Mouse (Mus musculus): ENCODE measurements around the gene Rit1. TPM values are rescaled to one million over a fixed set of nuclear protein-coding genes. Genes with fewer than 3 reads are reported as not detected.
"Not testable (repeated sequence)": the region's sequence is repeated elsewhere in the genome, so short reads cannot be mapped to it uniquely, and the experiment has no call there.

Rit1 gene
- polyA plus RNA-seq, 1 experiment from 2014 or later: 73.9 TPM

GRCm38 (mm10) chr3:88746871-88747231, 30.2 kb downstream of the Rit1 start:
- Histone ChIP-seq H3K4me2 (replicated peaks; ENCODE audit: low read depth, low read length) (no peak overlapping the region), H3K27ac (ENCODE audit: low read length) (no peak overlapping the region), H3K9ac (replicated peaks; ENCODE audit: low read depth, low read length) (no peak overlapping the region), H3K36me3 (ENCODE audit: control insufficient read depth, insufficient read depth, low read length) (no peaks in the 10 kb centered on the region; the same call in 1 of the 2 replicates), H3K9me3 (ENCODE audit: control insufficient read depth, low read depth, low read length) (peaks cover 16% of the 10 kb centered on the region), H3K4me3 (ENCODE audit: low read depth, low read length) (no peak overlapping the region), H3K27me3 (ENCODE audit: control insufficient read depth, insufficient read depth, low read length) (no peaks in the 10 kb centered on the region), H3K4me1 (ENCODE audit: control insufficient read depth, insufficient read depth, low read length) (no peaks in the 10 kb centered on the region)
- 87% methylated on average over 4 of the region's 4 CpGs for WGBS
- peak; percentile 89; the same call in 1 of the 2 replicates for ATAC-seq (ENCODE audit: insufficient number of reproducible peaks, insufficient read depth, low FRiP score, low read depth)

GRCm38 (mm10) chr3:88754283-88754682, 37.6 kb downstream of the Rit1 start:
- H3K27ac ChIP-seq (ENCODE audit: low read length): no peak overlapping the region
- no peak overlapping the region for H3K9ac ChIP-seq (replicated peaks; ENCODE audit: low read depth, low read length)
- H3K4me1 ChIP-seq (ENCODE audit: control insufficient read depth, insufficient read depth, low read length): no peaks in the 10 kb centered on the region
- no peak overlapping the region for H3K4me3 ChIP-seq (ENCODE audit: low read depth, low read length)
- no peak for ATAC-seq (ENCODE audit: insufficient number of reproducible peaks, insufficient read depth, low FRiP score, low read depth)
- 73% methylated on average over 4 of the region's 4 CpGs for WGBS
- no peak overlapping the region for H3K4me2 ChIP-seq (replicated peaks; ENCODE audit: low read depth, low read length)
- H3K27me3 ChIP-seq (ENCODE audit: control insufficient read depth, insufficient read depth, low read length): no peaks in the 10 kb centered on the region
- no peaks in the 10 kb centered on the region for H3K36me3 ChIP-seq (ENCODE audit: control insufficient read depth, insufficient read depth, low read length)
- no peaks in the 10 kb centered on the region for H3K9me3 ChIP-seq (ENCODE audit: control insufficient read depth, low read depth, low read length)

GRCm38 (mm10) chr3:88755541-88755940, 38.9 kb downstream of the Rit1 start:
- no peaks in the 10 kb centered on the region for H3K9me3 ChIP-seq (ENCODE audit: control insufficient read depth, low read depth, low read length)
- H3K4me1 ChIP-seq (ENCODE audit: control insufficient read depth, insufficient read depth, low read length): no peaks in the 10 kb centered on the region
- H3K4me2 ChIP-seq (replicated peaks; ENCODE audit: low read depth, low read length): no peak overlapping the region
- H3K9ac ChIP-seq (replicated peaks; ENCODE audit: low read depth, low read length): no peak overlapping the region
- 48% methylated on average over 3 of the region's 3 CpGs for WGBS
- H3K4me3 ChIP-seq (ENCODE audit: low read depth, low read length): no peak overlapping the region
- no peak for ATAC-seq (ENCODE audit: insufficient number of reproducible peaks, insufficient read depth, low FRiP score, low read depth)
- no peaks in the 10 kb centered on the region for H3K27me3 ChIP-seq (ENCODE audit: control insufficient read depth, insufficient read depth, low read length)
- no peaks in the 10 kb centered on the region for H3K36me3 ChIP-seq (ENCODE audit: control insufficient read depth, insufficient read depth, low read length)
- H3K27ac ChIP-seq (ENCODE audit: low read length): no peak overlapping the region

- 40% methylated on average over 4 of the region's 4 CpGs for WGBS
Measured at GRCm38 (mm10) chr3:88756276-88756675, 39.6 kb downstream of the Rit1 start.

GRCm38 (mm10) chr3:88758045-88758500, 41.4 kb downstream of the Rit1 start:
- H3K36me3 ChIP-seq (ENCODE audit: control insufficient read depth, insufficient read depth, low read length): no peaks in the 10 kb centered on the region
- H3K4me1 ChIP-seq (ENCODE audit: control insufficient read depth, insufficient read depth, low read length): no peaks in the 10 kb centered on the region
- WGBS: 17% methylated on average over 5 of the region's 5 CpGs
- peak; percentile 82; the same call in 1 of the 2 replicates for ATAC-seq (ENCODE audit: insufficient number of reproducible peaks, insufficient read depth, low FRiP score, low read depth)
- H3K9me3 ChIP-seq (ENCODE audit: control insufficient read depth, low read depth, low read length): no peaks in the 10 kb centered on the region
- H3K4me2 ChIP-seq (replicated peaks; ENCODE audit: low read depth, low read length): no peak overlapping the region
- H3K4me3 ChIP-seq (ENCODE audit: low read depth, low read length): no peak overlapping the region
- H3K27ac ChIP-seq (ENCODE audit: low read length): peak overlapping the region; percentile 62
- no peak overlapping the region for H3K9ac ChIP-seq (replicated peaks; ENCODE audit: low read depth, low read length)
- H3K27me3 ChIP-seq (ENCODE audit: control insufficient read depth, insufficient read depth, low read length): no peaks in the 10 kb centered on the region

More at GRCm38 (mm10) chr3:88756276-88756675, 39.6 kb downstream of the Rit1 start:
- Histone ChIP-seq H3K4me1 (ENCODE audit: control insufficient read depth, insufficient read depth, low read length) (no peaks in the 10 kb centered on the region), H3K27me3 (ENCODE audit: control insufficient read depth, insufficient read depth, low read length) (no peaks in the 10 kb centered on the region), H3K9ac (replicated peaks; ENCODE audit: low read depth, low read length) (no peak overlapping the region), H3K36me3 (ENCODE audit: control insufficient read depth, insufficient read depth, low read length) (no peaks in the 10 kb centered on the region), H3K4me2 (replicated peaks; ENCODE audit: low read depth, low read length) (no peak overlapping the region), H3K4me3 (ENCODE audit: low read depth, low read length) (no peak overlapping the region), H3K27ac (ENCODE audit: low read length) (peak overlapping the region; percentile 44; the same call in 1 of the 2 replicates), H3K9me3 (ENCODE audit: control insufficient read depth, low read depth, low read length) (no peaks in the 10 kb centered on the region)
- no peak for ATAC-seq (ENCODE audit: insufficient number of reproducible peaks, insufficient read depth, low FRiP score, low read depth)

- Histone ChIP-seq H3K9ac (replicated peaks; ENCODE audit: low read depth, low read length) (no peak overlapping the region), H3K36me3 (ENCODE audit: control insufficient read depth, insufficient read depth, low read length) (no peaks in the 10 kb centered on the region), H3K4me3 (ENCODE audit: low read depth, low read length) (no peak overlapping the region), H3K27ac (ENCODE audit: low read length) (no peak overlapping the region), H3K27me3 (ENCODE audit: control insufficient read depth, insufficient read depth, low read length) (no peaks in the 10 kb centered on the region), H3K4me1 (ENCODE audit: control insufficient read depth, insufficient read depth, low read length) (no peaks in the 10 kb centered on the region), H3K4me2 (replicated peaks; ENCODE audit: low read depth, low read length) (no peak overlapping the region), H3K9me3 (ENCODE audit: control insufficient read depth, low read depth, low read length) (no peaks in the 10 kb centered on the region)
- WGBS: 92% methylated on average over 19 of the region's 19 CpGs
- no peak for ATAC-seq (ENCODE audit: insufficient number of reproducible peaks, insufficient read depth, low FRiP score, low read depth)
Measured at GRCm38 (mm10) chr3:88761619-88762018, 45.0 kb downstream of the Rit1 start.

- WGBS: 62% methylated on average over 6 of the region's 6 CpGs
- Histone ChIP-seq H3K27me3 (ENCODE audit: control insufficient read depth, insufficient read depth, low read length) (no peaks in the 10 kb centered on the region), H3K36me3 (ENCODE audit: control insufficient read depth, insufficient read depth, low read length) (no peaks in the 10 kb centered on the region), H3K4me3 (ENCODE audit: low read depth, low read length) (no peak overlapping the region), H3K9ac (replicated peaks; ENCODE audit: low read depth, low read length) (no peak overlapping the region), H3K4me2 (replicated peaks; ENCODE audit: low read depth, low read length) (no peak overlapping the region), H3K27ac (ENCODE audit: low read length) (no peak overlapping the region), H3K9me3 (ENCODE audit: control insufficient read depth, low read depth, low read length) (no peaks in the 10 kb centered on the region), H3K4me1 (ENCODE audit: control insufficient read depth, insufficient read depth, low read length) (no peaks in the 10 kb centered on the region)
- ATAC-seq (ENCODE audit: insufficient number of reproducible peaks, insufficient read depth, low FRiP score, low read depth): no peak
Measured at GRCm38 (mm10) chr3:88762401-88762831, 45.8 kb downstream of the Rit1 start.

- H3K4me1 ChIP-seq (ENCODE audit: control insufficient read depth, insufficient read depth, low read length); H3K9me3 ChIP-seq (ENCODE audit: control insufficient read depth, low read depth, low read length); H3K27me3 ChIP-seq (ENCODE audit: control insufficient read depth, insufficient read depth, low read length); H3K36me3 ChIP-seq (ENCODE audit: control insufficient read depth, insufficient read depth, low read length); H3K9ac ChIP-seq (replicated peaks; ENCODE audit: low read depth, low read length): not testable (repeated sequence)
- Histone ChIP-seq H3K4me2 (replicated peaks; ENCODE audit: low read depth, low read length) (peak overlapping the region; percentile 36), H3K4me3 (ENCODE audit: low read depth, low read length) (peak overlapping the region; percentile 17; the same call in 1 of the 2 replicates), H3K27ac (ENCODE audit: low read length) (peak overlapping the region; percentile 15; the same call in 1 of the 2 replicates)
- WGBS: 3% methylated on average over 22 of the region's 28 CpGs
- peak; percentile 86 for ATAC-seq (ENCODE audit: insufficient number of reproducible peaks, insufficient read depth, low FRiP score, low read depth)
Measured at GRCm38 (mm10) chr3:88771189-88771940, 54.7 kb downstream of the Rit1 start.

All from stomach, embryonic 14.5 days (tissue).